In genomic region chr11:98582551-98583264, GRCm38 (mm10) we compare ENCODE assay signal across 18 mouse cellular contexts. TPM values are rescaled to one million over a fixed set of nuclear protein-coding genes. Genes with fewer than 3 reads are reported as not detected.
DNase-seq lines count a peak whose midpoint lies in the region; ATAC-seq and TF ChIP-seq lines count a peak whose summit lies in the region.
"Had no signal": no experiment of that assay in that cellular context is flagged by ENCODE, and none has a peak within 500 bp of the region (broad histone marks: within the 10 kb centered on the region; RNA-seq: fewer than 3 reads in every experiment).

No protein-coding gene starts in this region.

- H3K27ac ChIP-seq in heart, embryonic 10.5 days, result peak overlapping the region; percentile 81
- H3K27ac ChIP-seq in heart, adult 2 months, result no peak overlapping the region
- peak overlapping the region; percentile 99 for H3K27ac ChIP-seq in liver, embryonic 16.5 days (ENCODE audit: low read length)
- H3K27ac ChIP-seq in kidney, embryonic 14.5 days (ENCODE audit: low read depth, low read length), result no peak overlapping the region
- H3K27ac ChIP-seq: kidney, embryonic 15.5 days had no signal

- TF ChIP-seq CTCF in heart, adult 2 months (IDR thresholded peaks at IDR 0.05), result no peak
- TF ChIP-seq CTCF in E14TG2a.4 (conservative IDR thresholded peaks at IDR 0.05; ENCODE audit: low read length), result no peak

- 76% methylated on average over 12 of the region's 12 CpGs for WGBS in heart, embryonic 10.5 days
- WGBS in heart, adult 2 months, result 73% methylated on average over 12 of the region's 12 CpGs
- WGBS in liver, embryonic 16.5 days (ENCODE audit: insufficient replicate concordance), result 22% methylated on average over 12 of the region's 12 CpGs
- WGBS in kidney, embryonic 14.5 days, result 90% methylated on average over 12 of the region's 12 CpGs

- no peaks in the 10 kb centered on the region for H3K79me2 ChIP-seq in heart, adult 2 months (replicated peaks; ENCODE audit: control insufficient read depth, insufficient read depth, low read length)

- TF ChIP-seq POLR2A in heart, adult 2 months (IDR thresholded peaks at IDR 0.05; ENCODE audit: insufficient read depth, low read depth, low read length), result no peak

- peak; percentile 70 for ATAC-seq in liver, embryonic 16.5 days (ENCODE audit: low read depth)
- ATAC-seq in kidney, embryonic 14.5 days (ENCODE audit: low FRiP score, low TSS enrichment), result no peak
- ATAC-seq: Patski had no signal

- no peaks in the 10 kb centered on the region for H3K9me3 ChIP-seq in heart, embryonic 10.5 days
- H3K9me3 ChIP-seq in E14TG2a.4 (ENCODE audit: low read length), result no peaks in the 10 kb centered on the region
- H3K9me3 ChIP-seq in erythroblast, embryonic 14.5 days (ENCODE audit: control insufficient read depth, low read length), result no peaks in the 10 kb centered on the region; the same call in 1 of the 2 replicates
- no peaks in the 10 kb centered on the region for H3K9me3 ChIP-seq in liver, embryonic 16.5 days (replicated peaks; ENCODE audit: control insufficient read depth, low read length)
- H3K9me3 ChIP-seq in kidney, embryonic 14.5 days (ENCODE audit: control insufficient read depth, low read length), result no peaks in the 10 kb centered on the region
- H3K9me3 ChIP-seq: kidney, embryonic 15.5 days had no signal

- intact Hi-C loops in heart, adult 2 months (cut with DNase I), result no loop called here
- intact Hi-C loops in left cerebral cortex, postnatal 4 days (cut with DNase I), result no loop called here

- H3K4me1 ChIP-seq in heart, embryonic 10.5 days, result peaks cover 77% of the 10 kb centered on the region
- peaks cover 7% of the 10 kb centered on the region for H3K4me1 ChIP-seq in heart, adult 2 months (ENCODE audit: control insufficient read depth, insufficient read depth, low read length)
- H3K4me1 ChIP-seq in E14TG2a.4 (replicated peaks; ENCODE audit: low read depth, low read length), result peaks cover 75% of the 10 kb centered on the region
- H3K4me1 ChIP-seq in erythroblast, embryonic 14.5 days (ENCODE audit: control insufficient read depth), result peaks cover 95% of the 10 kb centered on the region
- H3K4me1 ChIP-seq in liver, embryonic 16.5 days (ENCODE audit: control insufficient read depth, low read depth, low read length), result peaks cover 73% of the 10 kb centered on the region
- peaks cover 16% of the 10 kb centered on the region for H3K4me1 ChIP-seq in kidney, embryonic 14.5 days (ENCODE audit: control insufficient read depth, insufficient read depth, low read length)

- peaks cover 44% of the 10 kb centered on the region for H3K36me3 ChIP-seq in heart, embryonic 10.5 days
- no peaks in the 10 kb centered on the region for H3K36me3 ChIP-seq in heart, adult 2 months (ENCODE audit: control insufficient read depth, insufficient read depth, low read length)
- H3K36me3 ChIP-seq in E14TG2a.4 (ENCODE audit: insufficient read depth, low read length), result peaks cover 32% of the 10 kb centered on the region
- H3K36me3 ChIP-seq in erythroblast, embryonic 14.5 days (ENCODE audit: control insufficient read depth), result peaks cover 81% of the 10 kb centered on the region
- H3K36me3 ChIP-seq in liver, embryonic 16.5 days (ENCODE audit: control insufficient read depth, insufficient read depth), result no peaks in the 10 kb centered on the region
- peaks cover 23% of the 10 kb centered on the region for H3K36me3 ChIP-seq in kidney, embryonic 14.5 days (ENCODE audit: control insufficient read depth, insufficient read depth, low read length)

- DNase-seq in heart, embryonic 10.5 days (ENCODE audit: low spot score), result peak; percentile 85
- DNase-seq in heart, adult 2 months, result no peak
- no peak for DNase-seq in left cerebral cortex, postnatal 4 days
- no peak for DNase-seq in cerebellum, postnatal 14 days
- DNase-seq: adrenal gland, postnatal 36 days; cerebellum, postnatal 25 days had no signal

- no peak for TF ChIP-seq EP300 in heart, adult 2 months (IDR thresholded peaks at IDR 0.05; ENCODE audit: insufficient read depth, low read depth, low read length)

- no peak overlapping the region for H3K9ac ChIP-seq in heart, adult 2 months (ENCODE audit: low read depth, low read length)
- peak overlapping the region; percentile 83 for H3K9ac ChIP-seq in liver, embryonic 16.5 days (ENCODE audit: low read depth, low read length)
- H3K9ac ChIP-seq in kidney, embryonic 14.5 days (ENCODE audit: low read depth, low read length), result no peak overlapping the region
- H3K9ac ChIP-seq: kidney, embryonic 15.5 days had no signal

- H3K4me2 ChIP-seq in liver, embryonic 16.5 days (ENCODE audit: low read depth, low read length), result peak overlapping the region; percentile 86
- no peak overlapping the region for H3K4me2 ChIP-seq in kidney, embryonic 14.5 days (replicated peaks; ENCODE audit: low read depth, low read length)
- H3K4me2 ChIP-seq: kidney, embryonic 15.5 days had no signal

- peak overlapping the region; percentile 19 for H3K4me3 ChIP-seq in heart, embryonic 10.5 days
- H3K4me3 ChIP-seq in heart, adult 2 months, result no peak overlapping the region
- H3K4me3 ChIP-seq in E14TG2a.4 (replicated peaks; ENCODE audit: low read length), result peak overlapping the region; percentile 49; the same call in 1 of the 2 replicates
- H3K4me3 ChIP-seq in erythroblast, embryonic 14.5 days (replicated peaks), result peak overlapping the region; percentile 79
- H3K4me3 ChIP-seq in liver, embryonic 16.5 days (ENCODE audit: low read depth, low read length), result peak overlapping the region; percentile 65
- H3K4me3 ChIP-seq in kidney, embryonic 14.5 days (ENCODE audit: low read length), result no peak overlapping the region
- H3K4me3 ChIP-seq: kidney, embryonic 15.5 days had no signal

- H3K27me3 ChIP-seq in heart, embryonic 10.5 days (ENCODE audit: insufficient read depth, poor library complexity, severe bottlenecking), result no peaks in the 10 kb centered on the region
- no peaks in the 10 kb centered on the region for H3K27me3 ChIP-seq in heart, adult 2 months (ENCODE audit: control insufficient read depth, insufficient read depth, low read length)
- no peaks in the 10 kb centered on the region for H3K27me3 ChIP-seq in E14TG2a.4 (ENCODE audit: insufficient read depth, low read length)
- no peaks in the 10 kb centered on the region for H3K27me3 ChIP-seq in erythroblast, embryonic 14.5 days (ENCODE audit: control insufficient read depth)
- H3K27me3 ChIP-seq in liver, embryonic 16.5 days (ENCODE audit: control insufficient read depth, insufficient read depth, low read depth, low read length), result no peaks in the 10 kb centered on the region
- H3K27me3 ChIP-seq in kidney, embryonic 14.5 days (ENCODE audit: control insufficient read depth, insufficient read depth, low read length), result no peaks in the 10 kb centered on the region
- H3K27me3 ChIP-seq: kidney, embryonic 15.5 days; Patski had no signal

RNA-seq across cellular contexts. Expression of gene Ormdl3, which starts 4.5 kb away (rescaled TPM):
- 56.1 and 61.0 TPM in 2 replicates for polyA plus RNA-seq in heart, embryonic 10.5 days (2016; fragmentation: Nextera tagmentation; extraction: Ambion mirVana)
- 10 to 100 TPM; 40.2 to 40.9 TPM for total RNA-seq in heart, adult 2 months (2021)
- polyA plus RNA-seq in heart, adult 2 months (2012; rRNA removed), result 61.2 and 63.8 TPM in 2 replicates
- 13.5 and 13.6 TPM in 2 replicates for polyA plus RNA-seq in erythroblast, embryonic 14.5 days (2012)
- 36.6 and 38.4 TPM in 2 replicates for polyA plus RNA-seq in liver, embryonic 16.5 days (2015; fragmentation: Nextera tagmentation; extraction: Ambion mirVana)
- 7.1 and 26.6 TPM in 2 replicates for polyA plus RNA-seq in kidney, embryonic 14.5 days (2014; fragmentation: Nextera tagmentation; extraction: Ambion mirVana)
- 10 to 100 TPM; 60.7 to 64.9 TPM for total RNA-seq in left cerebral cortex, postnatal 4 days (2021)

RNA-seq across cellular contexts. Expression of gene Lrrc3c, which starts 15.4 kb away (rescaled TPM):
- polyA plus RNA-seq in heart, embryonic 10.5 days (2016; fragmentation: Nextera tagmentation; extraction: Ambion mirVana), result not detected in 2 replicates
- total RNA-seq in heart, adult 2 months (2021), result not detected
- polyA plus RNA-seq in heart, adult 2 months (2012; rRNA removed), result not detected in 2 replicates
- not detected in 2 replicates for polyA plus RNA-seq in erythroblast, embryonic 14.5 days (2012)
- polyA plus RNA-seq in liver, embryonic 16.5 days (2015; fragmentation: Nextera tagmentation; extraction: Ambion mirVana), result not detected in 2 replicates
- not detected in 2 replicates for polyA plus RNA-seq in kidney, embryonic 14.5 days (2014; fragmentation: Nextera tagmentation; extraction: Ambion mirVana)
- total RNA-seq in left cerebral cortex, postnatal 4 days (2021), result not detected
- total RNA-seq: adrenal gland, postnatal 36 days; gastrocnemius, adult 18-20 months; layer of hippocampus, postnatal 14 days; liver, adult 2 months had no signal
- polyA plus RNA-seq: heart, embryonic 16.5 days; kidney, embryonic 15.5 days; liver, adult 2 months; midbrain, embryonic 11.5 days; Patski; stomach, embryonic 14.5 days had no signal

RNA-seq across cellular contexts. Expression of gene Zpbp2, which starts 31.8 kb away (rescaled TPM):
- polyA plus RNA-seq in heart, embryonic 10.5 days (2016; fragmentation: Nextera tagmentation; extraction: Ambion mirVana), result 0.21 and 0.65 TPM in 2 replicates
- total RNA-seq in heart, adult 2 months (2021), result not detected
- 0.23 TPM in 1 of 2 replicates, not detected in the other for polyA plus RNA-seq in heart, adult 2 months (2012; rRNA removed)
- 0.08 and 0.09 TPM in 2 replicates for polyA plus RNA-seq in erythroblast, embryonic 14.5 days (2012)
- 0.60 and 0.85 TPM in 2 replicates for polyA plus RNA-seq in liver, embryonic 16.5 days (2015; fragmentation: Nextera tagmentation; extraction: Ambion mirVana)
- 0.30 and 0.61 TPM in 2 replicates for polyA plus RNA-seq in kidney, embryonic 14.5 days (2014; fragmentation: Nextera tagmentation; extraction: Ambion mirVana)
- total RNA-seq in left cerebral cortex, postnatal 4 days (2021), result not detected
- total RNA-seq: gastrocnemius, adult 18-20 months had no signal
- polyA plus RNA-seq: liver, adult 2 months; stomach, embryonic 14.5 days had no signal

RNA-seq across cellular contexts. Expression of gene Ikzf3, which starts 36.9 kb away (rescaled TPM):
- 0.04 and 0.22 TPM in 2 replicates for polyA plus RNA-seq in heart, embryonic 10.5 days (2016; fragmentation: Nextera tagmentation; extraction: Ambion mirVana)
- total RNA-seq in heart, adult 2 months (2021), result 1 to 10 TPM in 1 of 2 experiments, under 1 TPM in 1; 0.94 to 1.5 TPM
- 0.61 and 1.5 TPM in 2 replicates for polyA plus RNA-seq in heart, adult 2 months (2012; rRNA removed)
- polyA plus RNA-seq in erythroblast, embryonic 14.5 days (2012), result not detected in 2 replicates
- 0.19 and 0.20 TPM in 2 replicates for polyA plus RNA-seq in liver, embryonic 16.5 days (2015; fragmentation: Nextera tagmentation; extraction: Ambion mirVana)
- 0.26 and 0.73 TPM in 2 replicates for polyA plus RNA-seq in kidney, embryonic 14.5 days (2014; fragmentation: Nextera tagmentation; extraction: Ambion mirVana)
- total RNA-seq in left cerebral cortex, postnatal 4 days (2021), result under 1 TPM; 0.38 to 0.46 TPM
- polyA plus RNA-seq: Patski had no signal

RNA-seq across cellular contexts. Expression of gene Gm12355, which starts 42.8 kb away (rescaled TPM):
- polyA plus RNA-seq in heart, embryonic 10.5 days (2016; fragmentation: Nextera tagmentation; extraction: Ambion mirVana), result 0.71 and 1.0 TPM in 2 replicates
- 10 to 100 TPM in 1 of 2 experiments, 1 to 10 TPM in 1; 7.9 to 10.8 TPM for total RNA-seq in heart, adult 2 months (2021)
- polyA plus RNA-seq in heart, adult 2 months (2012; rRNA removed), result not detected in 2 replicates
- not detected in 2 replicates for polyA plus RNA-seq in erythroblast, embryonic 14.5 days (2012)
- polyA plus RNA-seq in liver, embryonic 16.5 days (2015; fragmentation: Nextera tagmentation; extraction: Ambion mirVana), result 0.12 and 0.47 TPM in 2 replicates
- polyA plus RNA-seq in kidney, embryonic 14.5 days (2014; fragmentation: Nextera tagmentation; extraction: Ambion mirVana), result 0.60 and 1.2 TPM in 2 replicates
- total RNA-seq in left cerebral cortex, postnatal 4 days (2021), result 10 to 100 TPM; 24.2 to 26.4 TPM
- total RNA-seq: liver, adult 2 months had no signal
- polyA plus RNA-seq: liver, adult 2 months had no signal

Comparison
In these comparisons a context has a peak if more than half of its experiments do, and no peak if none do; other contexts are left out.
1. H3K27ac ChIP-seq: peak in heart, embryonic 10.5 days (single experiment) and liver, embryonic 16.5 days (single experiment); none in heart, adult 2 months (single experiment) and kidney, embryonic 14.5 days (single experiment).
2. H3K4me3 ChIP-seq: peak in heart, embryonic 10.5 days (single experiment), E14TG2a.4 (single experiment), erythroblast, embryonic 14.5 days (single experiment) and liver, embryonic 16.5 days (single experiment); none in heart, adult 2 months (single experiment) and kidney, embryonic 14.5 days (single experiment).